Mouse (Mus musculus) embryonic facial prominence, embryonic 12.5 days (tissue): Measurements from ENCODE around the gene Nrxn1. TPM values are rescaled to one million over a fixed set of nuclear protein-coding genes. Genes with fewer than 3 reads are reported as not detected.
A peak's percentile ranks its signal among the peaks of the same experiment; 100 is the strongest.

ENCODE experiments used
- ATAC-seq: fragments of 200-750 bp; cut with Nextera tagmentation; 2 replicates; pipeline ENCODE4 v1.8.0; 2017; ENCODE audit not compliant: insufficient number of reproducible peaks, insufficient read depth, low FRiP score, low TSS enrichment
- H3K27ac ChIP-seq: fragments of 300-500 bp; sonication (generic); 2 replicates; pipeline ENCODE4 v1.5.1; 2016; ENCODE audit warnings: mild to moderate bottlenecking
- H3K27me3 ChIP-seq: fragments of 300-500 bp; sonication (generic); 2 replicates; pipeline ENCODE4 v1.6.1; 2016; ENCODE audit warnings: mild to moderate bottlenecking, moderate library complexity
- H3K36me3 ChIP-seq: fragments of 300-500 bp; sonication (generic); 2 replicates; pipeline ENCODE4 v1.6.1; 2016; ENCODE audit warnings: mild to moderate bottlenecking
- H3K4me1 ChIP-seq: fragments of 300-500 bp; sonication (generic); 2 replicates; pipeline ENCODE4 v1.6.1; 2016
- H3K4me2 ChIP-seq: fragments of 300-500 bp; sonication (generic); replicated peaks from 2 replicates; pipeline ENCODE4 v1.6.1; 2016; ENCODE audit warnings: mild to moderate bottlenecking, moderate library complexity
- H3K4me3 ChIP-seq: fragments of 300-500 bp; sonication (generic); 2 replicates; pipeline ENCODE4 v1.5.1; 2016; ENCODE audit warnings: mild to moderate bottlenecking
- H3K9ac ChIP-seq: fragments of 300-500 bp; sonication (generic); 2 replicates; pipeline ENCODE4 v1.6.1; 2016; ENCODE audit warnings: mild to moderate bottlenecking, moderate library complexity
- H3K9me3 ChIP-seq: fragments of 300-500 bp; sonication (generic); 2 replicates; pipeline ENCODE4 v1.6.1; 2016; ENCODE audit warnings: mild to moderate bottlenecking, moderate library complexity
- WGBS: fragments of 180-500 bp; shearing (Covaris S2); methylation state at CpG from one replicate; pipeline ENCODE4 v1.1.7; 2016; 5-methylcytosine and 5-hydroxymethylcytosine counted together
- polyA plus RNA-seq: library from polyadenylated mRNA; unstranded; fragments of >200 nt; fragmentation: Nextera tagmentation; extraction: Ambion mirVana; gene quantifications from 2 replicates; pipeline ENCODE4 v1.2.1, GENCODE M21; 2016

The Nrxn1 gene
- polyA plus RNA-seq, 1 experiment from 2014 or later: 11.6 TPM

DNA sequence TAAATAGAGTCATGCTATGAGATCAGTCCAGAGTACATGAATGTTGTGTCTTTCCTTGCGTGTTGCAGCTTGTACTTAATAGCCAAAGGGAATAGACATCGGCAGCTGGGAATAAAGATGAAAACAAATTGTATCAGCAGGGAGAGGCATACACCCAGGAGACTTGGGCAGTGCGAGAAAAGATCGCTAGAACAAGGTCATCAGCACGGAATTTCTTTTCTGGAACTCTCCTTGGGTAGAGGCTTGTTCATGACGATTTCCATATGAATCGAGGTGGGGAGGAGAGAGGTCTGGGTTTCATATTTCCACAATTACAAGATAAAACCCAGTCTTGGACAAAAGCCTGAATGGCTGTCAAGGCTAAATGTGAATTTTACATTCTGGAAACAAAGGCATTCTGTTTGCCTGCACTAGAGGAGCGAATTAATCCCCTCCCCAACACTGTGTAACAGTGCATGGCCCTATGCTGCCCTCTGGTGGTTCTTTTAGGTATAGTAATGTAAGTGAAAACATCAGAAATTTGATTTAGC is 508.1 kb downstream of the Nrxn1 start:
- 29% methylated on average over 8 of the region's 8 CpGs for WGBS
- Histone ChIP-seq H3K4me2 (peak overlapping the region; percentile 32), H3K4me3 (no peak overlapping the region), H3K4me1 (no peaks in the 10 kb centered on the region; the same call in 1 of the 2 replicates), H3K27me3 (0 out of 2 replicates have a peak, but pooled peaks cover 3% of the 10 kb centered on the region), H3K27ac (no peak overlapping the region), H3K36me3 (no peaks in the 10 kb centered on the region), H3K9me3 (no peaks in the 10 kb centered on the region), H3K9ac (no peak overlapping the region)
- peak; percentile 78 for ATAC-seq

GRCm38 (mm10) chr17:90583826-90584534 is 508.9 kb downstream of the Nrxn1 start:
- H3K4me2 ChIP-seq: no peak overlapping the region
- no peak overlapping the region for H3K9ac ChIP-seq
- 0 out of 2 replicates have a peak, but pooled peaks cover 3% of the 10 kb centered on the region for H3K27me3 ChIP-seq
- H3K9me3 ChIP-seq: no peaks in the 10 kb centered on the region
- no peak overlapping the region for H3K27ac ChIP-seq
- ATAC-seq: no peak
- H3K4me3 ChIP-seq: no peak overlapping the region
- 42% methylated on average over 12 of the region's 12 CpGs for WGBS
- no peaks in the 10 kb centered on the region for H3K36me3 ChIP-seq
- no peaks in the 10 kb centered on the region; the same call in 1 of the 2 replicates for H3K4me1 ChIP-seq

GRCm38 (mm10) chr17:90583196-90583595 is 509.7 kb downstream of the Nrxn1 start:
- Histone ChIP-seq H3K4me3 (no peak overlapping the region), H3K9me3 (no peaks in the 10 kb centered on the region), H3K9ac (no peak overlapping the region), H3K27me3 (0 out of 2 replicates have a peak, but pooled peaks cover 3% of the 10 kb centered on the region), H3K27ac (no peak overlapping the region), H3K4me1 (no peaks in the 10 kb centered on the region; the same call in 1 of the 2 replicates), H3K36me3 (no peaks in the 10 kb centered on the region), H3K4me2 (no peak overlapping the region)
- 60% methylated on average over 3 of the region's 3 CpGs for WGBS
- ATAC-seq: no peak

DNA sequence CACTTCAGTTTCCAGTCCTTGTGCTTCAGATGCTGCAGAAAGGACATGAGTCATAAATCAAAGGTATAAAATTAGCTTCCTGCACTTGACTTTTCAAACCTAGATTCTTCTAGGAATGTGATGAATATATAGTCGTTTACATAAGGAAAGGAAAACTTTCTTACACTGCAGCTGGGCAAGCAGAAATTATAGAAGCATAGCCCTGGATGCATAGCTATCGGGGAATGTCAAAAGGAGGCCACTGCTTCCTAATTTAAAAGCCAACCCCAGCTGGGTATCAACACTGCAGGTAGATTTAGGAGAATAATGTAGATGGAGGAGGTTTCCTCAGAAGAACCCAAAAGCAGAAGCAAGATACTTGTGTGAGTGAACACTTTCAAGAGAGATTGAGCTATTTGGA is 523.0 kb downstream of the Nrxn1 start:
- Histone ChIP-seq H3K9ac (no peak overlapping the region), H3K9me3 (no peaks in the 10 kb centered on the region), H3K27ac (no peak overlapping the region), H3K4me1 (no peaks in the 10 kb centered on the region), H3K27me3 (no peaks in the 10 kb centered on the region), H3K36me3 (no peaks in the 10 kb centered on the region), H3K4me3 (no peak overlapping the region), H3K4me2 (no peak overlapping the region)
- 72% methylated on average over 2 of the region's 2 CpGs for WGBS
- no peak for ATAC-seq

DNA sequence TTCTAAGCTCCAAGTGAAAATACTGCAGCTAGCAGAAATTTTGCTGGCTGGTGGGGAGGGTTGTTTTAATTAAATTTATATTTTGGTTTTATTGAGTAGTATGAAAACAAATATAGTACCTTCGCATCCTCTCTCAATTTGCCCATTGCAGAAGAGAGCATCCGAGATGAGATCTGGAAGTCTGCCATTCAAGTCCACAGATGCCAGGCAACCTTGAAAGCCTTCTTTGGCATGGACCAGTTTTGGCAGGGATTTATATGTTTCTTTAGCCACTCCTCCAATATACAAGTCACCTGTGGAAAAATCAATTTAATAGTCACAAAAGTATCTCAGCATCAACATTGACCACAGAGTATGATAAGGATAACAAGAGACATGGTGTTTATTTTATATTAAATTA is 527.7 kb downstream of the Nrxn1 start:
- no peaks in the 10 kb centered on the region for H3K4me1 ChIP-seq
- no peak for ATAC-seq
- H3K27ac ChIP-seq: no peak overlapping the region
- H3K9me3 ChIP-seq: no peaks in the 10 kb centered on the region
- no peak overlapping the region for H3K9ac ChIP-seq
- no peak overlapping the region for H3K4me2 ChIP-seq
- WGBS: 88% methylated on average over 2 of the region's 2 CpGs
- H3K36me3 ChIP-seq: no peaks in the 10 kb centered on the region
- no peak overlapping the region for H3K4me3 ChIP-seq
- no peaks in the 10 kb centered on the region for H3K27me3 ChIP-seq

GRCm38 (mm10) chr17:90556376-90556775 is 536.5 kb downstream of the Nrxn1 start:
- no peaks in the 10 kb centered on the region for H3K9me3 ChIP-seq
- H3K27me3 ChIP-seq: no peaks in the 10 kb centered on the region
- no peak overlapping the region for H3K4me3 ChIP-seq
- no peaks in the 10 kb centered on the region for H3K4me1 ChIP-seq
- no peak overlapping the region for H3K4me2 ChIP-seq
- no peaks in the 10 kb centered on the region for H3K36me3 ChIP-seq
- no peak for ATAC-seq
- H3K27ac ChIP-seq: no peak overlapping the region
- no peak overlapping the region for H3K9ac ChIP-seq

DNA sequence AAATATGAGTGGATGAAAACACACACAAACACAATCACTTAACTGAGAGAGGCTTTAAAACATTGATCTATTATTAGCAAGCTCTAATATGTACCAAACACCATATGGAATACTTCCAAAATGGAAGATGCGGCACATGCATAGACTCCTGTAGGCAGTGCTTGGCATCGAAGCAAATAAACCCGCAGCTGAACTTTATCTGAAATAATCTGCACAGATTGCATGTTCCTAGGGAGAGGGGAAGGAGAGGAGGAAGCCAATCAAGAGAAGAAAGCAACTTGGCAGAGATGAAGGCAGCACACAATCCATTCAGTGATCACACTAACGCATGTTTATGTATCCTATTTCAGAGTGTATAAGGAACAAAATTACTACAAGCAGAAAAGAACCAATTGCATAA is 542.5 kb downstream of the Nrxn1 start:
- WGBS: 73% methylated on average over 4 of the region's 4 CpGs
- Histone ChIP-seq H3K4me1 (no peaks in the 10 kb centered on the region), H3K9me3 (no peaks in the 10 kb centered on the region), H3K4me3 (no peak overlapping the region), H3K36me3 (no peaks in the 10 kb centered on the region), H3K27me3 (no peaks in the 10 kb centered on the region), H3K9ac (no peak overlapping the region), H3K27ac (no peak overlapping the region), H3K4me2 (no peak overlapping the region)
- ATAC-seq: no peak

DNA sequence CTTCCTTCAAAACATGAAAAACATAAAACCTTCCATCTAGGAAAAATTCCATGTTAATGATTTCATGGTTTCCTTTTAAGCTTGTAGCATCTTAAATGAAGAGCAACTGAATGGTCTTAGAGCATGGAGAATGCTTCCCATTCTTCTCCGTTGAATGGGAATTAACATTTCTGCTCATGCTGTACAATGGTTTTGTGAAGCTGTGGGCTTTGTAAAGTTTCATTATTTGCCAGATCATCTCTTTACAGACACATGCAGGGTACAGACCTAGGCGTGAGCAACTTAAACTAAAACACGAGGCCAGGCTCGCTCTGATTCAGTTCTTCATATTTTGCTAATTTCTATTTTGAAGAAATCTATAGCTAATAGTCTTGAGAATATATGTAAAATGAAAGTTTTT is 546.1 kb downstream of the Nrxn1 start:
- Histone ChIP-seq H3K9ac (no peak overlapping the region), H3K27ac (no peak overlapping the region), H3K4me3 (no peak overlapping the region), H3K4me1 (no peaks in the 10 kb centered on the region), H3K4me2 (no peak overlapping the region), H3K9me3 (no peaks in the 10 kb centered on the region), H3K36me3 (no peaks in the 10 kb centered on the region), H3K27me3 (no peaks in the 10 kb centered on the region)
- no peak for ATAC-seq
- 89% methylated on average over 4 of the region's 4 CpGs for WGBS

- no peak overlapping the region for H3K9ac ChIP-seq
- H3K4me3 ChIP-seq: no peak overlapping the region
- no peaks in the 10 kb centered on the region for H3K4me1 ChIP-seq
- no peaks in the 10 kb centered on the region for H3K9me3 ChIP-seq
- no peak overlapping the region for H3K27ac ChIP-seq
- WGBS: 67% methylated on average over 8 of the region's 8 CpGs
- no peaks in the 10 kb centered on the region for H3K36me3 ChIP-seq
- no peak overlapping the region for H3K4me2 ChIP-seq
- ATAC-seq: no peak
- H3K27me3 ChIP-seq: no peaks in the 10 kb centered on the region
These were observed 548.1 kb downstream of the Nrxn1 start for GRCm38 (mm10) chr17:90544639-90545259.

DNA sequence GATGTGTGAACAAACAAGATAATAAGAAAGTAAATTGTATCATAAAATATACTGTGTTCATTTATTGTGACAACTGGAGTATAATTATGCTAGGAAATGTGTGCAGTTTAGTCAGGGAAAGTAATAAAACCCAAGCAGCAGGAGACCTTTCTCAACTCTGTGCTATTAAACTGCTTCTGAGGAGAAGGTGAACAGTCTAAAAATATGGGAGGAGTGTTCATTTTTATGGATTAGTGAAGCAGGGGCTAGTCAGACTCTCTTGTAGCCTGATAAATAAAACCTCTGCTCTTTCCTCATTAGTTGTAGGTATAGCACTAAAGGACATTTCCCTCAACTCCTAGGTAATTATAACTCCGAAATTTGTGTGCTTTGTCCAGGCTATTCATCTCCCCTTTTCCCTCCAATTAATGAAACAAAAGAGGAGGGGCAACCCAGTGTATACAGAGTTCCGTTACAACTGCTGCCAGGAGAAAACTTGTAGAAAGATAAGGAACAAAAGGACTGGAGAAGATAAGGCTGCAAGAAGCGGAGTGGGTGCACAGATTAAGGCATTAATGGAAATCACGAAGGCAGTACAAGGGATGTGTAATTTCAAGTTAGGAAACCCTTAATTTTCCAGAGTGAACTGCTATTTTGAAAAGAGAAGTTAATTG is 548.8 kb downstream of the Nrxn1 start:
- Histone ChIP-seq H3K9ac (no peak overlapping the region), H3K27ac (no peak overlapping the region), H3K27me3 (no peaks in the 10 kb centered on the region), H3K4me1 (no peaks in the 10 kb centered on the region), H3K4me2 (no peak overlapping the region), H3K9me3 (no peaks in the 10 kb centered on the region), H3K4me3 (no peak overlapping the region), H3K36me3 (no peaks in the 10 kb centered on the region)
- WGBS: 54% methylated on average over 4 of the region's 4 CpGs
- no peak for ATAC-seq

DNA sequence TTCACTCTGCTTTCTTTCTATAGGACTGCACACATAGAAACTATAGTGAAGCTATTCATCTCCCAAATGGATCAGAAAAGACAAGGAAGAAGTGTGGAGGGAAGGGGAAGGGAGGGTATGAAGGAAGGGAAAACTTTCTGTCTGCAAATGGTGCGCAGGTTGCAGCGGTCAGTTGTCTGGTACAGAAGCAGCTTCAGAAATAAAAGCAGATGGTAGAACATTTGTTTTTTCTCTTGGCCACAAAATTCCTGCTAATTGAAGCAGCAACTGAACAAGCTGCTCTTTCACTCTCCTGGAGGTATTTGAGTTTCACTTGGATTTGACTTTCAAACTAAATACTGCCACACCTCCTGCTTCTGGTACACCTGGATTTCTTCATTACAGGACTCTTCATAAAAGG is 561.4 kb downstream of the Nrxn1 start:
- H3K9ac ChIP-seq: no peak overlapping the region
- WGBS: 80% methylated on average over 2 of the region's 2 CpGs
- no peak for ATAC-seq

GRCm38 (mm10) chr17:90506026-90506425 is 586.8 kb downstream of the Nrxn1 start:
- Histone ChIP-seq H3K4me1 (no peaks in the 10 kb centered on the region), H3K9ac (no peak overlapping the region), H3K27me3 (no peaks in the 10 kb centered on the region), H3K4me3 (no peak overlapping the region), H3K9me3 (no peaks in the 10 kb centered on the region), H3K36me3 (no peaks in the 10 kb centered on the region), H3K27ac (no peak overlapping the region), H3K4me2 (no peak overlapping the region)
- 68% methylated on average over 2 of the region's 2 CpGs for WGBS
- no peak for ATAC-seq

More for the DNA sequence above, 561.4 kb downstream of the Nrxn1 start:
- no peak overlapping the region for H3K4me2 ChIP-seq
- H3K27me3 ChIP-seq: no peaks in the 10 kb centered on the region
- no peak overlapping the region for H3K27ac ChIP-seq
- H3K4me1 ChIP-seq: no peaks in the 10 kb centered on the region
- H3K9me3 ChIP-seq: no peaks in the 10 kb centered on the region
- no peak overlapping the region for H3K4me3 ChIP-seq
- no peaks in the 10 kb centered on the region for H3K36me3 ChIP-seq
